Mouse (Mus musculus) erythroblast, embryonic 14.5 days (primary cell): ENCODE measurements around the gene Nfix.

Experiments
- GATA1 ChIP-seq: IDR thresholded peaks from 2 replicates; pipeline ENCODE4 v1.6.1; 2012; ENCODE audit warnings: low read length, inconsistent platforms, mixed read lengths
- TAL1 ChIP-seq: IDR thresholded peaks from 3 replicates; pipeline ENCODE4 v1.6.1; 2012; ENCODE audit warnings: low read length, inconsistent platforms, mixed read lengths

- TF ChIP-seq TAL1 (no peak), GATA1 (no peak)
Observed at GRCm38 (mm10) chr8:84766422-84766821, 33.7 kb downstream of the Nfix start.
